Mouse (Mus musculus) liver, embryonic 16.5 days (tissue): ENCODE measurements around the gene Dnajb11. TPM values are rescaled to one million over a fixed set of nuclear protein-coding genes. Genes with fewer than 3 reads are reported as not detected.

Source experiments
- polyA plus RNA-seq: library from polyadenylated mRNA; unstranded; fragments of >200 nt; fragmentation: Nextera tagmentation; extraction: Ambion mirVana; gene quantifications from 2 replicates; pipeline ENCODE4 v1.2.1, GENCODE M21; 2015

Gene Dnajb11
- polyA plus RNA-seq, 1 experiment from 2014 or later = 50.7 TPM

Other genes with a start within 250 kb of the Dnajb11 start
- 0.83 and 1.5 TPM in 2 replicates for gene Dgkg, start 200.6 kb upstream of the Dnajb11 start, polyA plus RNA-seq
- gene Crygs, start 46.3 kb upstream of the Dnajb11 start, polyA plus RNA-seq = not detected in 2 replicates
- 27.2 and 27.3 TPM in 2 replicates for gene Tbccd1, start 176 bp upstream of the Dnajb11 start, polyA plus RNA-seq
- 5,304 and 6,290 TPM in 2 replicates for gene Ahsg, start 33.4 kb downstream of the Dnajb11 start, polyA plus RNA-seq
- 15.3 and 19.3 TPM in 2 replicates for gene Fetub, start 60.5 kb downstream of the Dnajb11 start, polyA plus RNA-seq
- 6.4 and 9.0 TPM in 2 replicates for gene Hrg, start 93.2 kb downstream of the Dnajb11 start, polyA plus RNA-seq
- gene Kng2, start 171.6 kb downstream of the Dnajb11 start, polyA plus RNA-seq = 109 and 122 TPM in 2 replicates
- 1,254 and 1,294 TPM in 2 replicates for gene Kng1, start 200.0 kb downstream of the Dnajb11 start, polyA plus RNA-seq
- 57.0 and 58.0 TPM in 2 replicates for gene Eif4a2, start 249.6 kb downstream of the Dnajb11 start, polyA plus RNA-seq